Mouse (Mus musculus) gastrocnemius, postnatal 14 days (tissue): ENCODE data around the gene Kalrn. TPM values are rescaled to one million over a fixed set of nuclear protein-coding genes. Genes with fewer than 3 reads are reported as not detected.
"Not testable (repeated sequence)": the region's sequence is repeated elsewhere in the genome, so short reads cannot be mapped to it uniquely, and the experiment has no call there.

Experiments used
- DNase-seq: peaks from one replicate; pipeline ENCODE4 v3.0.0; 2021; ENCODE audit warnings: mixed read lengths
- intact Hi-C: fragments of 180-260 bp; cut with DNase I; formaldehyde crosslinking; loops from one replicate; pipeline ENCODE4 v1.15.1; 2025; ENCODE audit warnings: low total_unique reads
- total RNA-seq, 2 experiments: library from RNA; stranded (reverse); gene quantifications; 2 replicates each; pipeline ENCODE4 v1.2.3; 2021

The Kalrn gene
- total RNA-seq, 2 experiments from 2014 or later = 16.3 to 20.2 TPM

GRCm38 (mm10) chr16:34110840-34111625 is 462.3 kb downstream of the Kalrn start:
- intact Hi-C loops = no loop called here
- DNase-seq = no peak

- DNase-seq = no peak
- intact Hi-C loops = no loop called here
These were observed 468.9 kb downstream of the Kalrn start for GRCm38 (mm10) chr16:34104427-34104826.

- no peak for DNase-seq
- intact Hi-C loops = no loop called here
These were observed 470.6 kb downstream of the Kalrn start for GRCm38 (mm10) chr16:34102742-34103141.

GRCm38 (mm10) chr16:34099795-34100194 is 473.5 kb downstream of the Kalrn start:
- no peak for DNase-seq
- intact Hi-C loops = no loop called here

- peak; percentile 86 for DNase-seq
- intact Hi-C loops = no loop called here
These were observed 477.7 kb downstream of the Kalrn start for GRCm38 (mm10) chr16:34095548-34096141.

- no peak for DNase-seq
- intact Hi-C loops = no loop called here
These were observed 478.3 kb downstream of the Kalrn start for GRCm38 (mm10) chr16:34095093-34095465.

- DNase-seq = peak; percentile 54
- intact Hi-C loops = no loop called here
These were observed 478.8 kb downstream of the Kalrn start for GRCm38 (mm10) chr16:34094446-34095092.

- intact Hi-C loops = no loop called here
- DNase-seq = no peak
These were observed 479.4 kb downstream of the Kalrn start for GRCm38 (mm10) chr16:34093734-34094445.

GRCm38 (mm10) chr16:34089528-34090095 is 483.7 kb downstream of the Kalrn start:
- intact Hi-C loops = no loop called here
- DNase-seq = no peak

- intact Hi-C loops = no loop called here
- no peak for DNase-seq
These were observed 484.3 kb downstream of the Kalrn start for GRCm38 (mm10) chr16:34089022-34089421.

- no peak for DNase-seq
- intact Hi-C loops = no loop called here
These were observed 485.0 kb downstream of the Kalrn start for GRCm38 (mm10) chr16:34088331-34088730.

GRCm38 (mm10) chr16:34084135-34084920 is 489.0 kb downstream of the Kalrn start:
- intact Hi-C loops = no loop called here
- DNase-seq = no peak

- no peak for DNase-seq
- intact Hi-C loops = no loop called here
These were observed 490.6 kb downstream of the Kalrn start for GRCm38 (mm10) chr16:34082494-34083469.

- peak; percentile 72 for DNase-seq
- intact Hi-C loops = no loop called here
These were observed 491.5 kb downstream of the Kalrn start for GRCm38 (mm10) chr16:34081683-34082438.

GRCm38 (mm10) chr16:34081314-34081682 is 492.0 kb downstream of the Kalrn start:
- DNase-seq, intact Hi-C loops: not testable (repeated sequence)

GRCm38 (mm10) chr16:34080818-34081217 is 492.5 kb downstream of the Kalrn start:
- intact Hi-C loops = no loop called here
- DNase-seq = no peak

- intact Hi-C loops = no loop called here
- DNase-seq = no peak
These were observed 493.8 kb downstream of the Kalrn start for GRCm38 (mm10) chr16:34079511-34079910.
